Mouse (Mus musculus) CH12.LX (cell line): ENCODE data around the gene Bend3. TPM values are rescaled to one million over a fixed set of nuclear protein-coding genes. Genes with fewer than 3 reads are reported as not detected.

Source experiments
- DNase-seq: peaks from one replicate; pipeline ENCODE4 v3.0.0-alpha.2; 2013; ENCODE audit errors: extremely low read depth
- H3K27ac ChIP-seq: 2 replicates; pipeline ENCODE4 v1.5.1; 2012; ENCODE audit warnings: low read depth, mild to moderate bottlenecking, control low read depth, moderate library complexity; ENCODE audit not compliant: insufficient read depth
- H3K27me3 ChIP-seq: replicated peaks from 2 replicates; pipeline ENCODE3; 2012; ENCODE audit warnings: inconsistent platforms
- H3K36me3 ChIP-seq, 2 experiments: replicated peaks in 1 of 2; 2 replicates each; pipeline versions ENCODE3 to v1.6.1; 2012; ENCODE audit warnings: inconsistent platforms in 1 of 2, low read length in 1 of 2, mild to moderate bottlenecking in 1 of 2, mixed read lengths in 1 of 2, moderate library complexity in 1 of 2; ENCODE audit not compliant: control insufficient read depth in 1 of 2, insufficient read depth in 1 of 2
- H3K4me1 ChIP-seq, 2 experiments: 2 replicates each; pipeline ENCODE4 v1.6.1; 2012; ENCODE audit warnings: inconsistent platforms in 1 of 2, moderate library complexity in 1 of 2; ENCODE audit not compliant: insufficient read depth in 2 of 2, control insufficient read depth in 1 of 2
- H3K4me2 ChIP-seq: 2 replicates; pipeline ENCODE4 v1.6.1; 2012; ENCODE audit warnings: low read depth, mild to moderate bottlenecking, control low read depth; ENCODE audit not compliant: poor library complexity, insufficient read depth, severe bottlenecking
- H3K4me3 ChIP-seq, 3 experiments: fragments of 150-350 bp in 1 of 3; sonication (generic) in 1 of 3; replicated peaks in 1 of 3; 2 replicates each; pipeline versions ENCODE3 to v1.5.1; 2011 to 2012; ENCODE audit warnings: low read depth in 2 of 3, low read length in 2 of 3, mild to moderate bottlenecking in 2 of 3, moderate library complexity in 2 of 3, control low read depth in 1 of 3, improper control_type of control experiment in 1 of 3, inconsistent platforms in 1 of 3, mixed read lengths in 1 of 3; ENCODE audit not compliant: poor library complexity in 1 of 3
- H3K79me2 ChIP-seq: replicated peaks from 2 replicates; pipeline ENCODE4 v1.6.1; 2012; ENCODE audit warnings: mild to moderate bottlenecking, moderate library complexity; ENCODE audit not compliant: control insufficient read depth, poor library complexity, insufficient read depth, severe bottlenecking; ENCODE audit errors: extremely low read depth
- H3K9ac ChIP-seq: 2 replicates; pipeline ENCODE4 v1.6.1; 2012; ENCODE audit warnings: low read depth, mild to moderate bottlenecking, control low read depth, moderate library complexity; ENCODE audit not compliant: insufficient read depth
- H3K9me3 ChIP-seq: replicated peaks from 2 replicates; pipeline ENCODE3; 2012; ENCODE audit warnings: low read length, inconsistent platforms, mixed read lengths
- CHD1 ChIP-seq: IDR thresholded peaks from 2 replicates; pipeline ENCODE4 v1.6.1; 2012; ENCODE audit warnings: low read depth, low read length, improper control_type of control experiment, inconsistent platforms
- CHD2 ChIP-seq: IDR thresholded peaks from 2 replicates; pipeline ENCODE4 v1.6.1; 2011; ENCODE audit warnings: low read length, improper control_type of control experiment
- CTCF ChIP-seq, 2 experiments: IDR thresholded peaks in 1 of 2; conservative IDR thresholded peaks in 1 of 2; 2 replicates each; pipeline ENCODE4 v1.5.1; 2011 to 2012; ENCODE audit warnings: low read depth in 2 of 2, low read length in 2 of 2, improper control_type of control experiment in 1 of 2, inconsistent platforms in 1 of 2, mild to moderate bottlenecking in 1 of 2, moderate library complexity in 1 of 2
- ELF1 ChIP-seq: IDR thresholded peaks from 2 replicates; pipeline ENCODE4 v1.6.1; 2014; ENCODE audit warnings: low read depth, mild to moderate bottlenecking, inconsistent platforms, low read length, improper control_type of control experiment
- KAT2A ChIP-seq: IDR thresholded peaks from 2 replicates; pipeline ENCODE4 v1.6.1; 2012; ENCODE audit warnings: low read length, improper control_type of control experiment, inconsistent platforms; ENCODE audit not compliant: insufficient replicate concordance
- MAFK ChIP-seq: IDR thresholded peaks from 2 replicates; pipeline ENCODE4 v1.6.1; 2011; ENCODE audit warnings: low read length, improper control_type of control experiment; ENCODE audit not compliant: insufficient replicate concordance
- MAX ChIP-seq: IDR thresholded peaks from 2 replicates; pipeline ENCODE4 v1.6.1; 2011; ENCODE audit warnings: low read length, improper control_type of control experiment
- MEF2A ChIP-seq: IDR thresholded peaks from 2 replicates; pipeline ENCODE4 v1.6.1; 2014; ENCODE audit warnings: low read depth, mild to moderate bottlenecking, inconsistent platforms, low read length, improper control_type of control experiment, borderline replicate concordance
- NELFE ChIP-seq: IDR thresholded peaks from 2 replicates; pipeline ENCODE4 v1.6.1; 2011; ENCODE audit warnings: low read depth, low read length, improper control_type of control experiment
- POLR2A ChIP-seq: IDR thresholded peaks from 2 replicates; pipeline ENCODE4 v1.6.1; 2011; ENCODE audit warnings: low read depth, mild to moderate bottlenecking, improper control_type of control experiment, low read length
- RAD21 ChIP-seq: IDR thresholded peaks from 2 replicates; pipeline ENCODE4 v1.6.1; 2011; ENCODE audit warnings: low read depth, mild to moderate bottlenecking, low read length, improper control_type of control experiment, moderate library complexity
- SIN3A ChIP-seq: IDR thresholded peaks from 2 replicates; pipeline ENCODE4 v1.6.1; 2012; ENCODE audit warnings: low read length, improper control_type of control experiment, inconsistent platforms
- UBTF ChIP-seq: IDR thresholded peaks from 2 replicates; pipeline ENCODE4 v1.6.1; 2012; ENCODE audit warnings: low read depth, mild to moderate bottlenecking, inconsistent platforms, low read length, improper control_type of control experiment, moderate library complexity
- ZKSCAN1 ChIP-seq: IDR thresholded peaks from 2 replicates; pipeline ENCODE4 v1.6.1; 2012; ENCODE audit warnings: low read depth, inconsistent platforms, low read length, improper control_type of control experiment, borderline replicate concordance
- dilution Hi-C: fragments of 300-500 bp; cut with MboI; formaldehyde crosslinking; loops from 2 replicates; pipeline ENCODE4 v1.14.3; 2020; ENCODE audit warnings: low sequenced_read_pairs; ENCODE audit not compliant: extremely low pct_unique_long_range_greater_than_20kb, extremely low pct_ligation_motif_present
- in situ Hi-C: fragments of 300-500 bp; cut with MboI; formaldehyde crosslinking; loops from 3 replicates; pipeline ENCODE4 v1.14.3; 2019; ENCODE audit warnings: low sequenced_read_pairs, low pct_ligation_motif_present, low pct_unique_long_range_greater_than_20kb, mixed read lengths
- polyA plus RNA-seq: library from polyadenylated mRNA; unstranded; fragments of >175 nt; gene quantifications from 2 replicates; pipeline ENCODE4 v1.2.1, GENCODE M21; 2012; ENCODE audit warnings: low read depth; ENCODE audit not compliant: insufficient read length
- total RNA-seq, 2 experiments: library from RNA; depleted of rRNA; stranded (reverse); fragments of 300-350 nt in 1 of 2; fragments of >200 nt in 1 of 2; gene quantifications; 2 replicates each; pipeline ENCODE4 v1.2.3; 2012 to 2014

The Bend3 gene
- total and polyA plus RNA-seq, 3 experiments: 7.4 to 18.9 (median 8.7) TPM

DNA sequence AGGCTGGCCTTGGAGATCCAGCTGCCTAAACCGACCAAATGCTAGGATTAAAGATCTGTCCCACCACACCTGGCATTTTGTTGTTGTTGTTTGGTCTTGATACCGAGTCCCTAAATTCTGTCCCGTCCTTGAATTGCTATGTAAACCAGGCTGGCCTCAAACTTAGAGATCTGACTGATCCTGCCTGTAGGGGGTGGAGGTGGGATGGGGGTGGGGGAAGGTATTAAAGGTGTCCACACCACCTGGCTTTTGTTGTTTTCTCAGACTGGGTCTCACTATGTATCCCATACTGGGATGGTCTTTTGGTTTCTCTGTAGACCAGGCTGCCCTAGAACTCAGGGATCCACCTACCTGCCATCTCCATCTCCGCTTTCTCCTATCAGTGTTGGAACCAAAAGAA lies 2.5 kb downstream of the Bend3 start:
- Histone ChIP-seq H3K4me2 (peak overlapping the region; percentile 47), H3K36me3 (no peaks in the 10 kb centered on the region), H3K4me3 (no peak overlapping the region), H3K27ac (no peak overlapping the region), H3K79me2 (peaks cover 51% of the 10 kb centered on the region), H3K9ac (peak overlapping the region; percentile 92; the same call in 1 of the 2 replicates), H3K27me3 (no peaks in the 10 kb centered on the region), H3K9me3 (no peaks in the 10 kb centered on the region), H3K4me1 (peaks cover 19 to 60% of the 10 kb centered on the region in 2 experiments)
- dilution Hi-C loops: no loop called here
- DNase-seq: no peak
- in situ Hi-C loops: loop anchor here (5.0 kb wide), 1 partner anchor 51 kb away; no protein-coding TSS in a partner anchor
- TF ChIP-seq NELFE (no peak), CTCF (conservative IDR thresholded peaks at IDR 0.05 in 1 of 2, IDR thresholded peaks at IDR 0.05 in 1 of 2; ENCODE audit: low read depth in 2 of 2, low read length in 2 of 2) (peak in 1 of 2 experiments; percentile 16; a peak in 2 of 4 replicates)

DNA sequence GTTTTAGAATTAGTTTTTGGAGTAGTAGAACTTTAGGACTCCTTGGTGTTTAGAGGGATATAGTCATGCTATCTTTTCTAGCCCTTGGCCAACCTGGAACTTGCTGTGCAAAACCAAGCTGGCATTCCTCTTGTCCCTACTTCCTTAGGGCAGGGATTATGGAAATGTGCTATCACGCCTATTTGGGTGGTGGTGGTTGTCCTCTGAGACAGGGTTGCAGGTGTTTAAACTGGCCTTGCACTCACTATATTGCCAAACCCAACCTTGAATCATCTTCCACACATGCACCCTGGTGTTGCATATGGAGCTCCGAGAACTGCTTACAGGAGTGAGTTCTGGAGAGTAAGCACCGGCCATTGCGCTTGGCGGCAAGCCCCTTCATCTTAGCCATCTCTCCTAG lies 3.4 kb downstream of the Bend3 start:
- H3K4me3 ChIP-seq: no peak overlapping the region
- no peaks in the 10 kb centered on the region for H3K27me3 ChIP-seq
- H3K36me3 ChIP-seq: no peaks in the 10 kb centered on the region
- no peak overlapping the region for H3K27ac ChIP-seq
- no peak for DNase-seq
- peaks cover 26 to 69% of the 10 kb centered on the region in 2 experiments for H3K4me1 ChIP-seq
- H3K9me3 ChIP-seq: no peaks in the 10 kb centered on the region
- no peak overlapping the region for H3K4me2 ChIP-seq
- TF ChIP-seq ELF1 (no peak), POLR2A (no peak), UBTF (no peak), SIN3A (no peak), ZKSCAN1 (no peak), MAX (no peak), CHD2 (no peak), KAT2A (no peak), RAD21 (no peak), NELFE (no peak)
- no peak overlapping the region for H3K9ac ChIP-seq
- peaks cover 58% of the 10 kb centered on the region for H3K79me2 ChIP-seq
- dilution Hi-C loops (no loop called here), in situ Hi-C loops (loop anchor here (5.0 kb wide), 1 partner anchor 50 kb away; no protein-coding TSS in a partner anchor)

DNA sequence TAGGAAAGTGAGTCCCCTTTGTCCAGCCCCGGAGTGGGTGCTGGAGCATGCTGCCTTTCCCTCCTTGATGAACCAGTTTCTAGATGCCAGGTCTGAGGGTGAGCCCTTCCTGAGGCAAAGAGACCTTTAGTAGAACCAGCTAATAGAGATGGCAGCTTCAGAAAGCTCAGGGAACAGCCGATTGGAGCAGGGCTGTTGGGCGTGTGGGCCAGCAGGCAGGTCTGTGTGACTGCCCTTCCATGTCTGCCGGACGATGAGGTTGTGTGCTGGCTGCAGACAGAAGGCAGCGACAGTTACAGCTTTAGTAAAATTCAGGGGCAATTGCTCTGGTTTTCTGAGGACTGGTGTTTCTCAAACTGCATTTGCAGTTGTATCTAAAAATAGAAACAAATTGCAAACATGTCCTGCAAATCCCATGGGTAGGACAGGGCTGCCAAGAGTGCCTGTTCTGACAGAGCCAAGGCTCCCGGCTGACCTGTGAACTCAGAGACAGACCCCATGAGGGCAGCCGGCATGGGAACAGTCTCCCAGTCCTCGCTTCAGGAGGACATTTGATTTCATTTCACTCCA lies 4.9 kb downstream of the Bend3 start:
- in situ Hi-C loops: loop anchor here (5.0 kb wide), 1 partner anchor 49 kb away; no protein-coding TSS in a partner anchor

More for the DNA sequence above, 4.9 kb downstream of the Bend3 start:
- no peak overlapping the region for H3K4me3 ChIP-seq
- peaks cover 59% of the 10 kb centered on the region for H3K79me2 ChIP-seq
- H3K4me1 ChIP-seq: peaks cover 29 to 75% of the 10 kb centered on the region in 2 experiments
- H3K27me3 ChIP-seq: no peaks in the 10 kb centered on the region
- DNase-seq: no peak
- H3K36me3 ChIP-seq: no peaks in the 10 kb centered on the region
- dilution Hi-C loops: no loop called here
- 0 out of 2 replicates have a peak overlapping the region, but pooled peaks have one; percentile 0 for H3K9ac ChIP-seq
- H3K9me3 ChIP-seq: no peaks in the 10 kb centered on the region
- H3K4me2 ChIP-seq: peak overlapping the region; percentile 63
- no peak overlapping the region for H3K27ac ChIP-seq
- TF ChIP-seq CTCF (conservative IDR thresholded peaks at IDR 0.05 in 1 of 2, IDR thresholded peaks at IDR 0.05 in 1 of 2; ENCODE audit: low read depth in 2 of 2, low read length in 2 of 2) (no peak), MEF2A (peak; percentile 76; the same call in 1 of the 2 replicates), MAFK (no peak), CHD1 (no peak)
